Mouse (Mus musculus) cerebellum, adult (tissue): ENCODE data around the gene Fbxo39.

Source experiments
- ATAC-seq: cut with Nextera tagmentation; 2 replicates; pipeline ENCODE4 v1.9.2; 2017; ENCODE audit warnings: mild to moderate bottlenecking, moderate library complexity, mixed read lengths; ENCODE audit not compliant: insufficient number of reproducible peaks, low FRiP score, low TSS enrichment

The Fbxo39 gene

GRCm38 (mm10) chr11:72314151-72314895 lies at the start of gene Fbxo39:
Fbxo39 (plus strand) TSS chr11:72314444.
- ATAC-seq, result no peak

GRCm38 (mm10) chr11:72265483-72265882 lies 48.8 kb upstream of the Fbxo39 start:
- no peak for ATAC-seq

GRCm38 (mm10) chr11:72266207-72266959 lies 47.9 kb upstream of the Fbxo39 start:
- 0 out of 2 replicates have a peak, but pooled peaks have one; percentile 49 for ATAC-seq

- no peak for ATAC-seq
These were observed 47.2 kb upstream of the Fbxo39 start, which contains the start of gene Slc13a5 for GRCm38 (mm10) chr11:72266960-72267560. Slc13a5 (minus strand) TSS chr11:72267222.

- no peak for ATAC-seq
These were observed 42.5 kb upstream of the Fbxo39 start for GRCm38 (mm10) chr11:72271761-72272160.

GRCm38 (mm10) chr11:72273341-72273740 lies 40.9 kb upstream of the Fbxo39 start:
- no peak for ATAC-seq

- no peak for ATAC-seq
These were observed 32.9 kb upstream of the Fbxo39 start for GRCm38 (mm10) chr11:72281143-72281851.

- ATAC-seq, result no peak
These were observed 32.3 kb upstream of the Fbxo39 start for GRCm38 (mm10) chr11:72281852-72282400.

- no peak for ATAC-seq
These were observed 30.6 kb upstream of the Fbxo39 start for GRCm38 (mm10) chr11:72283486-72284224.

GRCm38 (mm10) chr11:72284532-72285182 lies 29.6 kb upstream of the Fbxo39 start:
- no peak for ATAC-seq

GRCm38 (mm10) chr11:72285971-72286480 lies 28.2 kb upstream of the Fbxo39 start:
- ATAC-seq, result no peak

GRCm38 (mm10) chr11:72286651-72287050 lies 27.6 kb upstream of the Fbxo39 start:
- no peak for ATAC-seq

- ATAC-seq, result no peak
These were observed 27.1 kb upstream of the Fbxo39 start for GRCm38 (mm10) chr11:72287126-72287525.

GRCm38 (mm10) chr11:72287543-72287942 lies 26.7 kb upstream of the Fbxo39 start:
- no peak for ATAC-seq

GRCm38 (mm10) chr11:72293116-72293515 lies 21.1 kb upstream of the Fbxo39 start:
- no peak for ATAC-seq

- no peak for ATAC-seq
These were observed 12.9 kb upstream of the Fbxo39 start, which contains the start of gene Xaf1 for GRCm38 (mm10) chr11:72301334-72301733. Xaf1 (plus strand) TSS chr11:72301629.

GRCm38 (mm10) chr11:72302230-72302629 lies 12.0 kb upstream of the Fbxo39 start:
- ATAC-seq, result no peak; the same call in 1 of the 2 replicates

- ATAC-seq, result no peak
These were observed 6.8 kb upstream of the Fbxo39 start for GRCm38 (mm10) chr11:72307461-72307860.

- no peak for ATAC-seq
These were observed 5.3 kb upstream of the Fbxo39 start for GRCm38 (mm10) chr11:72308982-72309381.
